7 mouse cellular contexts compared by ENCODE assay signal in genomic region chr19:6116113-6116850, GRCm38 (mm10). TPM values are rescaled to one million over a fixed set of nuclear protein-coding genes. Genes with fewer than 3 reads are reported as not detected.
DNase-seq lines count a peak whose midpoint lies in the region; ATAC-seq lines count a peak whose summit lies in the region.

No protein-coding gene starts in this region.

- peaks cover 60% of the 10 kb centered on the region for H3K36me3 ChIP-seq in embryonic facial prominence, embryonic 10.5 days (replicated peaks)
- H3K36me3 ChIP-seq in hindbrain, embryonic 14.5 days (replicated peaks; ENCODE audit: control insufficient read depth, insufficient read depth), result peaks cover 43% of the 10 kb centered on the region
- peaks cover 24% of the 10 kb centered on the region for H3K36me3 ChIP-seq in midbrain, embryonic 12.5 days

- no peaks in the 10 kb centered on the region for H3K9me3 ChIP-seq in embryonic facial prominence, embryonic 10.5 days
- H3K9me3 ChIP-seq in hindbrain, embryonic 14.5 days (ENCODE audit: control insufficient read depth, low read length), result no peaks in the 10 kb centered on the region
- H3K9me3 ChIP-seq in midbrain, embryonic 12.5 days, result no peaks in the 10 kb centered on the region

- H3K9ac ChIP-seq in hindbrain, embryonic 14.5 days, result peak overlapping the region; percentile 87; the same call in 1 of the 2 replicates
- no peak overlapping the region for H3K9ac ChIP-seq in midbrain, embryonic 12.5 days (replicated peaks)

- DNase-seq in kidney, adult 11 months, result peak; percentile 61
- DNase-seq in kidney, postnatal 10 days, result no peak
- no peak for DNase-seq in embryonic facial prominence, embryonic 10.5 days (ENCODE audit: low spot score)
- no peak for DNase-seq in hindbrain, embryonic 14.5 days (ENCODE audit: low spot score)
- DNase-seq in layer of hippocampus, adult 9-11 months, result no peak
- no peak for DNase-seq in ovary, postnatal 10 days (ENCODE audit: low spot score)

- peaks cover 30% of the 10 kb centered on the region for H3K4me1 ChIP-seq in embryonic facial prominence, embryonic 10.5 days
- peaks cover 23% of the 10 kb centered on the region; the same call in 1 of the 2 replicates for H3K4me1 ChIP-seq in hindbrain, embryonic 14.5 days (replicated peaks; ENCODE audit: control insufficient read depth, insufficient read depth, low read length)
- H3K4me1 ChIP-seq in midbrain, embryonic 12.5 days, result peaks cover 23% of the 10 kb centered on the region

- peak overlapping the region; percentile 94 for H3K4me3 ChIP-seq in embryonic facial prominence, embryonic 10.5 days
- H3K4me3 ChIP-seq in hindbrain, embryonic 14.5 days (replicated peaks; ENCODE audit: low read length), result no peak overlapping the region
- H3K4me3 ChIP-seq in midbrain, embryonic 12.5 days, result 0 out of 2 replicates have a peak overlapping the region, but pooled peaks have one; percentile 89

- 89% methylated on average over 15 of the region's 15 CpGs for WGBS in embryonic facial prominence, embryonic 10.5 days
- WGBS in hindbrain, embryonic 14.5 days, result 94% methylated on average over 15 of the region's 15 CpGs
- 94% methylated on average over 15 of the region's 15 CpGs for WGBS in midbrain, embryonic 12.5 days

- no peak for ATAC-seq in hindbrain, embryonic 14.5 days (ENCODE audit: low FRiP score)
- no peak for ATAC-seq in midbrain, embryonic 12.5 days (ENCODE audit: low FRiP score, low read depth)

- no peaks in the 10 kb centered on the region for H3K27me3 ChIP-seq in embryonic facial prominence, embryonic 10.5 days (replicated peaks; ENCODE audit: low read depth, poor library complexity, severe bottlenecking)
- H3K27me3 ChIP-seq in hindbrain, embryonic 14.5 days (ENCODE audit: control insufficient read depth, insufficient read depth, low read length), result no peaks in the 10 kb centered on the region
- H3K27me3 ChIP-seq in midbrain, embryonic 12.5 days, result no peaks in the 10 kb centered on the region

- no peak overlapping the region for H3K27ac ChIP-seq in embryonic facial prominence, embryonic 10.5 days (replicated peaks)
- H3K27ac ChIP-seq in hindbrain, embryonic 14.5 days, result no peak overlapping the region
- H3K27ac ChIP-seq in midbrain, embryonic 12.5 days (replicated peaks), result no peak overlapping the region

- peak overlapping the region; percentile 94 for H3K4me2 ChIP-seq in hindbrain, embryonic 14.5 days (replicated peaks)
- 0 out of 2 replicates have a peak overlapping the region, but pooled peaks have one; percentile 95 for H3K4me2 ChIP-seq in midbrain, embryonic 12.5 days (replicated peaks)

RNA-seq across cellular contexts. Expression of gene Sac3d1, which starts 2.2 kb away (rescaled TPM):
- 66.1 and 67.7 TPM in 2 replicates for polyA plus RNA-seq in embryonic facial prominence, embryonic 10.5 days (2016; fragmentation: Nextera tagmentation; extraction: Ambion mirVana)
- 51.3 and 54.5 TPM in 2 replicates for polyA plus RNA-seq in hindbrain, embryonic 14.5 days (2014; fragmentation: Nextera tagmentation; extraction: Ambion mirVana)
- 49.7 and 50.8 TPM in 2 replicates for polyA plus RNA-seq in midbrain, embryonic 12.5 days (2016; fragmentation: Nextera tagmentation; extraction: Ambion mirVana)

RNA-seq across cellular contexts. Expression of gene Naaladl1, which starts 10.7 kb away (rescaled TPM):
- polyA plus RNA-seq in embryonic facial prominence, embryonic 10.5 days (2016; fragmentation: Nextera tagmentation; extraction: Ambion mirVana), result 0.87 and 0.89 TPM in 2 replicates
- 0.52 and 0.59 TPM in 2 replicates for polyA plus RNA-seq in hindbrain, embryonic 14.5 days (2014; fragmentation: Nextera tagmentation; extraction: Ambion mirVana)
- polyA plus RNA-seq in midbrain, embryonic 12.5 days (2016; fragmentation: Nextera tagmentation; extraction: Ambion mirVana), result 0.59 and 0.94 TPM in 2 replicates

RNA-seq across cellular contexts. Expression of gene Snx15, which starts 11.8 kb away (rescaled TPM):
- polyA plus RNA-seq in embryonic facial prominence, embryonic 10.5 days (2016; fragmentation: Nextera tagmentation; extraction: Ambion mirVana), result 29.1 and 30.2 TPM in 2 replicates
- 59.6 and 60.8 TPM in 2 replicates for polyA plus RNA-seq in hindbrain, embryonic 14.5 days (2014; fragmentation: Nextera tagmentation; extraction: Ambion mirVana)
- 29.7 and 30.5 TPM in 2 replicates for polyA plus RNA-seq in midbrain, embryonic 12.5 days (2016; fragmentation: Nextera tagmentation; extraction: Ambion mirVana)

RNA-seq across cellular contexts. Expression of gene AC131692.1, which starts 22.1 kb away (rescaled TPM):
- polyA plus RNA-seq in embryonic facial prominence, embryonic 10.5 days (2016; fragmentation: Nextera tagmentation; extraction: Ambion mirVana), result 0.41 and 0.56 TPM in 2 replicates
- not detected in 2 replicates for polyA plus RNA-seq in hindbrain, embryonic 14.5 days (2014; fragmentation: Nextera tagmentation; extraction: Ambion mirVana)
- polyA plus RNA-seq in midbrain, embryonic 12.5 days (2016; fragmentation: Nextera tagmentation; extraction: Ambion mirVana), result 0.77 TPM in 1 of 2 replicates, not detected in the other

RNA-seq across cellular contexts. Expression of gene Batf2, which starts 24.5 kb away (rescaled TPM):
- polyA plus RNA-seq in embryonic facial prominence, embryonic 10.5 days (2016; fragmentation: Nextera tagmentation; extraction: Ambion mirVana), result not detected in 2 replicates
- polyA plus RNA-seq in hindbrain, embryonic 14.5 days (2014; fragmentation: Nextera tagmentation; extraction: Ambion mirVana), result not detected in 2 replicates
- polyA plus RNA-seq in midbrain, embryonic 12.5 days (2016; fragmentation: Nextera tagmentation; extraction: Ambion mirVana), result not detected in 2 replicates
